Mouse (Mus musculus): ENCODE results near the gene Ldlrad1. TPM values are rescaled to one million over a fixed set of nuclear protein-coding genes. Genes with fewer than 3 reads are reported as not detected.

Gene Ldlrad1
- polyA plus RNA-seq, 1 experiment from 2014 or later, result not detected

DNA sequence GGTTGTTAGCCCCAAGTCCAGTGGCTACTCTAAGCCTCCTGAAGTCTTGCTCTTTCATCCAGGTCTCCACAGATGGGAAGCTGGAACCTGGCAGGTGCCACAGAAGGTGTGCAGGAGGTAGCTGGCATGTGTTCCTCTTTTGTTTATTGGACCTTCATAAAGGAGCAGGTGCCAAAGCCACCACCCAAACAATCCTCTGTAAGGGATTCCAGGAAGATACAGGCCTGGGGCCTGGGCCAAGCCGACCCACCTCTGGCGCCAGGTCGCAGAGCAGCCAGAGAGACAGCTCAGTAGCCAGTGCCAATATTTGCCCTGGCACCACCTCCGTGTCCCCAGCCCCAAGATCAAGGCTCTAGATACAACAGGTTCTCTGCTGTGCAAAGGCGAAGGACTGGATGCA is 12.5 kb downstream of the Ldlrad1 start:
- H3K9me3 ChIP-seq (ENCODE audit: control insufficient read depth, low read length), result no peaks in the 10 kb centered on the region
- no peak overlapping the region for H3K4me2 ChIP-seq (replicated peaks; ENCODE audit: low read depth, low read length)
- H3K36me3 ChIP-seq (ENCODE audit: control insufficient read depth, insufficient read depth, low read length), result no peaks in the 10 kb centered on the region
- H3K9ac ChIP-seq (ENCODE audit: low read depth, low read length), result no peak overlapping the region
- H3K4me1 ChIP-seq (ENCODE audit: control insufficient read depth, insufficient read depth, low read length), result no peaks in the 10 kb centered on the region
- ATAC-seq (ENCODE audit: low FRiP score, low TSS enrichment), result no peak
- no peaks in the 10 kb centered on the region for H3K27me3 ChIP-seq (ENCODE audit: control insufficient read depth, insufficient read depth, low read length)
- H3K27ac ChIP-seq (ENCODE audit: low read depth, low read length), result no peak overlapping the region
- WGBS, result 92% methylated on average over 5 of the region's 5 CpGs
- H3K4me3 ChIP-seq (ENCODE audit: low read length), result no peak overlapping the region

DNA sequence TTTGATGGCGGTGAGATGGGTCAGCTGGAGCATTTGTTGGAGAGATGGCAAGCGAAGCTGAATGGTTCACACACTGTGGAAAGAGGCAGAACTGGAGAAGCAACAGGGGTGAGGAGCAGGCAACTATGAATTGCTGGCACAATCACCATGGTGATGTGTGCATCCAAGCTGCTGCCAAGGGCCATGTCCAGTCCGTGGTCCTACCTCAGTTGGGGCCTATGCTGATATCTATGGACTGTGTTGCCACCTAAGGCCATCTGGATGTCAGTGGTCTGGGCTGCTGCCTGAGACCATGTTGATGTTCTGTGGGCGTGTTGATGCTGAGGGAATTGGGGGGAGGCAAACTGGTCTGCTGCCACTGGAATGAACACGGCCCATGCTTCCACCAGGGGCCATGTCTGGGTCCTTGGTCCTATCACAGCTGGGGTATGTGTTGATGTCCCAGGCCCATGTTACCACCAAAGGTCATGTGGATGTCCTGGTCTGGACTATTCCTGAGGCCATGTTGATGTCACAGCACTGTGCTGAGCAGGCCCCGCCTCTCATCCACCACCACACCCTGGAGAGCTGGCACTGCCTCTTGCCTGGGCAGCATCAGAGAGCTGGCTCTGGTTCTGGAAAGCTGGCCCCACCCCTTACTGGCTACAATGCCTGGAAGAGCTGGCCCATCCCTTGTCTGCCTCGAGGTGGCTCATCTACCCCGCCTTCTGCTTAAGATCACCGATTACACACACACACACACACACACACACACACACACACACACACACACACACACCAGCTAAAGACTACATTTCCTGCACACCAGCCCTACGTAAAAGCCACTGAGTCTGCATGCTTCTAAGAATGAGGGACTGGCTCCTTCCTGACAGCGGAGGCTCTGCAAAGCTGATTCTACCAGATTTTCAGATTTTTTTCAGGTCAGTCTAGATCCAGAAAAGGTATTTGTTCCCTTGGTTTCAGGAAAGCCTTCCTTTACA is 14.5 kb downstream of the Ldlrad1 start:
- H3K27ac ChIP-seq (ENCODE audit: low read depth, low read length), result no peak overlapping the region
- no peaks in the 10 kb centered on the region for H3K27me3 ChIP-seq (ENCODE audit: control insufficient read depth, insufficient read depth, low read length)
- H3K9me3 ChIP-seq (ENCODE audit: control insufficient read depth, low read length), result no peaks in the 10 kb centered on the region
- H3K9ac ChIP-seq (ENCODE audit: low read depth, low read length), result no peak overlapping the region
- H3K4me2 ChIP-seq (replicated peaks; ENCODE audit: low read depth, low read length), result no peak overlapping the region
- no peaks in the 10 kb centered on the region for H3K36me3 ChIP-seq (ENCODE audit: control insufficient read depth, insufficient read depth, low read length)
- no peak overlapping the region for H3K4me3 ChIP-seq (ENCODE audit: low read length)
- no peaks in the 10 kb centered on the region for H3K4me1 ChIP-seq (ENCODE audit: control insufficient read depth, insufficient read depth, low read length)
- ATAC-seq (ENCODE audit: low FRiP score, low TSS enrichment), result peak; percentile 32; the same call in 1 of the 2 replicates
- 73% methylated on average over 11 of the region's 11 CpGs for WGBS

DNA sequence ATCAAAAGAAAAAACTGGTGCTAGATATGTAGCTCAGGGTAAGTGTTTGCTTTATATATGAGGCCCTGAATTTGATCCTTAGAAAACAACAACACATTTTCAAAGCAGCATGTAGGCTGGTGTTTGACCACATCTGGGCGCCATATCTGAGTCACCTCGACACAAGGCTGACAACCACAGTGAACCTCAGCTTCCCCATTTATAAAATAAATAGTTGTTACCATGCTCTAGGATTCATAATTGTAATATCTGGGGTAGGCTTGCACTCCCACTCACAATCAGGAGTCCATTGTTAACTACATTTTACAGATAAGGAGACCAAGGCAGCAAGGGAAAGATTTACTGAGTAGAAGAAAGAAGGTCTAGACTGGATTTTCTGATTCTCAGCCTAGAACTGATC is 17.3 kb downstream of the Ldlrad1 start:
- Histone ChIP-seq H3K27me3 (ENCODE audit: control insufficient read depth, insufficient read depth, low read length) (no peaks in the 10 kb centered on the region), H3K9me3 (ENCODE audit: control insufficient read depth, low read length) (no peaks in the 10 kb centered on the region), H3K4me1 (ENCODE audit: control insufficient read depth, insufficient read depth, low read length) (no peaks in the 10 kb centered on the region), H3K9ac (ENCODE audit: low read depth, low read length) (no peak overlapping the region), H3K27ac (ENCODE audit: low read depth, low read length) (no peak overlapping the region), H3K4me2 (replicated peaks; ENCODE audit: low read depth, low read length) (no peak overlapping the region), H3K4me3 (ENCODE audit: low read length) (no peak overlapping the region), H3K36me3 (ENCODE audit: control insufficient read depth, insufficient read depth, low read length) (peaks cover under 1% of the 10 kb centered on the region; the same call in 1 of the 2 replicates)
- ATAC-seq (ENCODE audit: low FRiP score, low TSS enrichment), result no peak
- WGBS, result 94% methylated on average over 2 of the region's 2 CpGs

DNA sequence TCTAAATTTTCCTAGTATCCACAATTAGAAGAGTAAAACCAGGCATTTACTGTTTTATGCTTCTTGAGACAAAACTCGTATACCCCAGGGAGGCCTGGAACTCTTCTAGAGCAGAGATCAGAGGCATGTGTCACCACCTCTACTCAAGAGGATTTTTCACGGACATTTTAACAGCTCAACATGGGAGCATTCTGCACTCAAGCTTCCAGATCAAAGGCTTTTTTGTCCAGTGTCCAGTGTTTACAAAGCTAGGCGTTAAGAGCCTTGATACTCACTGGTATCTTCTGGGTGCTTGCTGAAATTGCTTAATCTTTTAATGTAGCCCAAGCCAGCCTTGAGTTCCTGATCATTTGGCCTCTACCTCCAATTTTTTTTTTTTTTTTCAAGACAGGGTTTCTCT is 23.2 kb downstream of the Ldlrad1 start:
- Histone ChIP-seq H3K9ac (ENCODE audit: low read depth, low read length) (no peak overlapping the region), H3K4me3 (ENCODE audit: low read length) (no peak overlapping the region), H3K4me1 (ENCODE audit: control insufficient read depth, insufficient read depth, low read length) (no peaks in the 10 kb centered on the region), H3K36me3 (ENCODE audit: control insufficient read depth, insufficient read depth, low read length) (peaks cover 53% of the 10 kb centered on the region), H3K27ac (ENCODE audit: low read depth, low read length) (no peak overlapping the region), H3K4me2 (replicated peaks; ENCODE audit: low read depth, low read length) (no peak overlapping the region), H3K9me3 (ENCODE audit: control insufficient read depth, low read length) (no peaks in the 10 kb centered on the region), H3K27me3 (ENCODE audit: control insufficient read depth, insufficient read depth, low read length) (no peaks in the 10 kb centered on the region)
- ATAC-seq (ENCODE audit: low FRiP score, low TSS enrichment), result no peak
- 60% methylated on average over 3 of the region's 3 CpGs for WGBS

DNA sequence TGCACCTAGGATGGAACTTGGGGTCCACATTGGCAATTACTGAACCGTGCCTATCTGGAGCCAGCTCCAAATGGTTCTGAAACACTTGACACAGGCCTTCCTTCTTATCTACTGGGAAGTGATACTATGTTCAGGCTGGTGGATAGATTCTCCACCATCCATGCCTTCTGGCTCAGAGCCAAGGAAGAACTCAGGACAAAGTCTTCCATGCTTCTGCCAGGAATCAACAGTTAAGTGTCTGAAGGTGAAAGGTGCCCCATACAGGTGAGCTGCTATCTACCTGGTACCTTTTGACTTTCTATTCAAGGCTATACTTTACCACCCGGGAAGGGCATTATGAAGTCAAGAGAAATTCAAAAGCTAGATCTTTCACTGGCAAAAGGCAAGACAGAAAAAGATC is 29.3 kb downstream of the Ldlrad1 start:
- H3K27me3 ChIP-seq (ENCODE audit: control insufficient read depth, insufficient read depth, low read length), result no peaks in the 10 kb centered on the region
- 94% methylated on average over 2 of the region's 2 CpGs for WGBS
- no peak for ATAC-seq (ENCODE audit: low FRiP score, low TSS enrichment)
- H3K4me3 ChIP-seq (ENCODE audit: low read length), result no peak overlapping the region
- H3K4me1 ChIP-seq (ENCODE audit: control insufficient read depth, insufficient read depth, low read length), result no peaks in the 10 kb centered on the region
- no peaks in the 10 kb centered on the region for H3K9me3 ChIP-seq (ENCODE audit: control insufficient read depth, low read length)
- H3K4me2 ChIP-seq (replicated peaks; ENCODE audit: low read depth, low read length), result no peak overlapping the region
- H3K9ac ChIP-seq (ENCODE audit: low read depth, low read length), result no peak overlapping the region
- H3K27ac ChIP-seq (ENCODE audit: low read depth, low read length), result no peak overlapping the region
- peaks cover 87% of the 10 kb centered on the region for H3K36me3 ChIP-seq (ENCODE audit: control insufficient read depth, insufficient read depth, low read length)

DNA sequence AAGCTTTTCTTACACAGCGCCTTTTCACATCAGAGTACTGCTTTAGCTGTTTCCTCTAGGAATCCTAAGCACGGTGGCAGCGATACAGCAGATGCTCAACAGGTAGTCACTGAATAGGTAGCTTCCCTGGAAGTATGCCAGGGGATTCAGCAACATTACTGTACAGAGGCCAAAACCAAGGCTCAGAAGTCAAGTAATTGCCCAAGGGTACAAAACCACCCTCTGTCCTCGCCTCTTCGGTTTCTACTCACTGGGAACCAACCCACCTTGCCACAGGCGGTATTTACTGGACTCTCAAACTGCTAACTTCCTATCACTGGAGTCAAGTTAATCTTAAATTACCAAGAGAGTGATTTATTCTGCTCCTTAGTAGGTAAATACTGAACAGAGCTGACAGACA is 31.2 kb downstream of the Ldlrad1 start:
- H3K9ac ChIP-seq (ENCODE audit: low read depth, low read length), result no peak overlapping the region
- no peak overlapping the region for H3K4me3 ChIP-seq (ENCODE audit: low read length)
- peaks cover 80% of the 10 kb centered on the region for H3K36me3 ChIP-seq (ENCODE audit: control insufficient read depth, insufficient read depth, low read length)
- H3K27ac ChIP-seq (ENCODE audit: low read depth, low read length), result no peak overlapping the region
- H3K27me3 ChIP-seq (ENCODE audit: control insufficient read depth, insufficient read depth, low read length), result no peaks in the 10 kb centered on the region
- no peaks in the 10 kb centered on the region for H3K4me1 ChIP-seq (ENCODE audit: control insufficient read depth, insufficient read depth, low read length)
- H3K9me3 ChIP-seq (ENCODE audit: control insufficient read depth, low read length), result no peaks in the 10 kb centered on the region
- ATAC-seq (ENCODE audit: low FRiP score, low TSS enrichment), result no peak
- whole genome bisulfite sequencing, result 95% methylated on average over 6 of the region's 6 CpGs
- no peak overlapping the region for H3K4me2 ChIP-seq (replicated peaks; ENCODE audit: low read depth, low read length)

DNA sequence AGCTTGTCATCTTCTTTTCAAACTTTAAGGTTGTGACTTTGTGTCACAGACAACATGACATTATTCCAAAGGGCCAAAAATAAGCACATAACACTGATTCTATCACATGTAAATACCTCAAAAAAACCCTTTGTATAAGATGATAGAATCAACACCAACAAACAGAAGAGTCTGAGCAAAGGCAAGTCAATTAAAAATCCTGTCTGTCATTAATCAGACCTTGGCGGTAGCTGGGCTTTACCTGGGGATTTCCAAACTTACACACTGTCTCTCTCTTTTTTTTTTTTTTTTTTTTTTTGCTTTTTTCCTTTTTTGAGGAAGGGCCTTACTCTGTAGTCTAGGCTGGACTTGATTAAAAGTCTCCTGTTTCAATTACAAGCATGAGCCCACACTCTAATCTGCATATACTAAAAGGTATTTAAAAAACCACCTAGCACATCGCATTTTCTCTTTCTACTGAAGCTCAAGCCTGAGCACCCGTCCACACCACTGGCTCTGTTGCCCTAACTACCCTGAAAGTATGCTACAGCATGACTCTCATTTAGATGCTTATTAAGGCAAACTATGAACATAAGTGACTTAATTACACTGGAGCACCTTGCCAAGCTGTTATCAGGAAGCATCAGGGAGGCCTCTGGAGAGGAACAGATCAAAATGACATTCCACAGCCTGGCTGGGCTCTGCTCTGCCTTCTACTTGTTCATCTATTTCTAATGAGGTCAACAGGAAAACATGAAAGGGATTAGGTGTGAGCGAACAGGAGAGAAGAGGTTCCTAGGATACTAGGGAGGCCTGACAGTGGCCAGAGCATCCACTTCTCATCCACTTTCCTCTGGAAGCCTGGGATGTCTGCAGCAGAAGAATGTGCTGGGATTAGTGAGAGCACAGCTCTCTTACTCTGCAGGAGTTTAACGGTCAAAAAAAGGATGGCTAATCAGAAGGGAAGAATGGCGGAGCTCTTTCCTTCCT is 34.7 kb downstream of the Ldlrad1 start:
- no peak overlapping the region for H3K27ac ChIP-seq (ENCODE audit: low read depth, low read length)
- no peaks in the 10 kb centered on the region for H3K27me3 ChIP-seq (ENCODE audit: control insufficient read depth, insufficient read depth, low read length)
- 78% methylated on average over 6 of the region's 6 CpGs for WGBS
- ATAC-seq (ENCODE audit: low FRiP score, low TSS enrichment), result no peak
- H3K4me2 ChIP-seq (replicated peaks; ENCODE audit: low read depth, low read length), result no peak overlapping the region
- no peak overlapping the region for H3K4me3 ChIP-seq (ENCODE audit: low read length)
- peaks cover 60% of the 10 kb centered on the region for H3K36me3 ChIP-seq (ENCODE audit: control insufficient read depth, insufficient read depth, low read length)
- H3K4me1 ChIP-seq (ENCODE audit: control insufficient read depth, insufficient read depth, low read length), result 0 out of 2 replicates have a peak, but pooled peaks cover 4% of the 10 kb centered on the region
- H3K9ac ChIP-seq (ENCODE audit: low read depth, low read length), result no peak overlapping the region
- no peaks in the 10 kb centered on the region for H3K9me3 ChIP-seq (ENCODE audit: control insufficient read depth, low read length)

DNA sequence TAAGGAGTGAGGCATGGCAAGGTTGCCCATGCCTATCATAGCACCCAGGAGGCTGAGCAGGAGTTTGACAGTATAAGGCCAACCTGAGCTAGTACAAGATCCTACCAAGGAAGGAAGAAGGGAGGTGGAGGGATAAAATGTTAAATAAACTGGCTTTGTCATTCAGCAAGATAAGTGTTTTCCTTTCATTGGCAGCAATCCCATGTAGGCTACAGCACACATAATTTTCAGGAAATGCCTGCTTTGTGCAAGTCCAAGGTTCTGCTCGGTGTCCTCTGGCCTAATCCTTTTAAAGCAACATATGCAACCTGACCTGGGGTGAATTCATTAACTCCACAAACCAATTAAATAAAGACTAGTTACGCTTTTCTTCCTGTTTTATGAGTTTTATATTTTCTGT is 36.4 kb downstream of the Ldlrad1 start:
- peaks cover 12% of the 10 kb centered on the region; the same call in 1 of the 2 replicates for H3K4me1 ChIP-seq (ENCODE audit: control insufficient read depth, insufficient read depth, low read length)
- H3K9me3 ChIP-seq (ENCODE audit: control insufficient read depth, low read length), result no peaks in the 10 kb centered on the region
- H3K4me2 ChIP-seq (replicated peaks; ENCODE audit: low read depth, low read length), result no peak overlapping the region
- peaks cover 45% of the 10 kb centered on the region for H3K36me3 ChIP-seq (ENCODE audit: control insufficient read depth, insufficient read depth, low read length)
- no peaks in the 10 kb centered on the region for H3K27me3 ChIP-seq (ENCODE audit: control insufficient read depth, insufficient read depth, low read length)
- no peak overlapping the region; the same call in 1 of the 2 replicates for H3K27ac ChIP-seq (ENCODE audit: low read depth, low read length)
- H3K4me3 ChIP-seq (ENCODE audit: low read length), result no peak overlapping the region
- WGBS, result 45% methylated on average over 2 of the region's 2 CpGs
- no peak overlapping the region for H3K9ac ChIP-seq (ENCODE audit: low read depth, low read length)
- ATAC-seq (ENCODE audit: low FRiP score, low TSS enrichment), result no peak

Measured in kidney, embryonic 14.5 days (tissue).